22 mouse cellular contexts compared by ENCODE assay signal in genomic region chr7:73886152-73886551, GRCm38 (mm10).
A peak's percentile ranks its signal among the peaks of the same experiment; 100 is the strongest.
DNase-seq lines count a peak whose midpoint lies in the region; ATAC-seq and TF ChIP-seq lines count a peak whose summit lies in the region.
"Had no signal": no experiment of that assay in that cellular context is flagged by ENCODE, and none has a peak within 500 bp of the region (broad histone marks: within the 10 kb centered on the region; RNA-seq: fewer than 3 reads in every experiment).

No protein-coding gene starts in this region.

- peak; percentile 33 for TF ChIP-seq CTCF in layer of hippocampus, adult 2 months (conservative IDR thresholded peaks at IDR 0.05)

- no peak overlapping the region for H3K27ac ChIP-seq in hindbrain, embryonic 10.5 days
- no peak overlapping the region for H3K27ac ChIP-seq in hindbrain, embryonic 16.5 days (ENCODE audit: low read depth, low read length)
- H3K27ac ChIP-seq in layer of hippocampus, adult 2 months: no peak overlapping the region
- H3K27ac ChIP-seq in ES-E14 (ENCODE audit: insufficient read depth, low read depth, low read length, poor library complexity, severe bottlenecking): no peak overlapping the region
- no peak overlapping the region for H3K27ac ChIP-seq in stomach, embryonic 16.5 days (ENCODE audit: low read length)
- H3K27ac ChIP-seq: hindbrain, embryonic 12.5 days; limb, embryonic 15.5 days; liver, embryonic 15.5 days had no signal

- 0 out of 2 replicates have a peak, but pooled peaks cover 5% of the 10 kb centered on the region for H3K27me3 ChIP-seq in hindbrain, embryonic 10.5 days (ENCODE audit: insufficient read depth, poor library complexity, severe bottlenecking)
- H3K27me3 ChIP-seq in hindbrain, embryonic 16.5 days (replicated peaks; ENCODE audit: control insufficient read depth, insufficient read depth, low read length): no peaks in the 10 kb centered on the region
- H3K27me3 ChIP-seq in stomach, embryonic 16.5 days (ENCODE audit: control insufficient read depth, insufficient read depth, low read length): no peaks in the 10 kb centered on the region
- H3K27me3 ChIP-seq: hindbrain, embryonic 12.5 days; limb, embryonic 15.5 days; liver, embryonic 15.5 days had no signal

- WGBS in hindbrain, embryonic 10.5 days: 54% methylated on average over 7 of the region's 7 CpGs
- WGBS in hindbrain, embryonic 16.5 days: 56% methylated on average over 7 of the region's 7 CpGs
- WGBS in stomach, embryonic 16.5 days: 51% methylated on average over 7 of the region's 7 CpGs

- no peak overlapping the region for H3K4me2 ChIP-seq in hindbrain, embryonic 16.5 days (ENCODE audit: low read length)
- H3K4me2 ChIP-seq in stomach, embryonic 16.5 days (ENCODE audit: low read depth, low read length): no peak overlapping the region
- H3K4me2 ChIP-seq: heart, embryonic 11.5 days; hindbrain, embryonic 12.5 days; limb, embryonic 15.5 days; liver, embryonic 15.5 days had no signal

- H3K9ac ChIP-seq in hindbrain, embryonic 16.5 days (ENCODE audit: low read depth, low read length): no peak overlapping the region
- H3K9ac ChIP-seq in ES-E14 (ENCODE audit: insufficient read depth, low read depth, low read length, poor library complexity, severe bottlenecking): no peak overlapping the region
- H3K9ac ChIP-seq in stomach, embryonic 16.5 days (ENCODE audit: low read length): 0 out of 2 replicates have a peak overlapping the region, but pooled peaks have one; percentile 24
- H3K9ac ChIP-seq: hindbrain, embryonic 12.5 days; limb, embryonic 15.5 days; liver, embryonic 15.5 days had no signal

- ATAC-seq in hindbrain, embryonic 16.5 days: no peak
- ATAC-seq in stomach, embryonic 16.5 days (ENCODE audit: insufficient read depth, low FRiP score): no peak
- ATAC-seq: forebrain, embryonic 16.5 days had no signal

- peaks cover 13% of the 10 kb centered on the region; the same call in 1 of the 2 replicates for H3K4me1 ChIP-seq in hindbrain, embryonic 10.5 days (replicated peaks)
- no peaks in the 10 kb centered on the region for H3K4me1 ChIP-seq in hindbrain, embryonic 16.5 days (ENCODE audit: control insufficient read depth, insufficient read depth, low read depth, low read length)
- H3K4me1 ChIP-seq in ES-E14 (ENCODE audit: control insufficient read depth in 2 of 2, insufficient read depth in 2 of 2, low read length in 2 of 2, poor library complexity in 1 of 2): no peaks in the 10 kb centered on the region; a peak in 1 of 4 replicates
- no peaks in the 10 kb centered on the region for H3K4me1 ChIP-seq in stomach, embryonic 16.5 days (ENCODE audit: control insufficient read depth, insufficient read depth, low read length)
- H3K4me1 ChIP-seq: hindbrain, embryonic 12.5 days; limb, embryonic 15.5 days; liver, embryonic 15.5 days had no signal

- no peaks in the 10 kb centered on the region for H3K36me3 ChIP-seq in hindbrain, embryonic 10.5 days
- H3K36me3 ChIP-seq in hindbrain, embryonic 16.5 days (ENCODE audit: control insufficient read depth, insufficient read depth, low read length): no peaks in the 10 kb centered on the region
- H3K36me3 ChIP-seq in ES-E14 (ENCODE audit: control insufficient read depth, insufficient read depth, low read length, poor library complexity, severe bottlenecking): no peaks in the 10 kb centered on the region
- no peaks in the 10 kb centered on the region for H3K36me3 ChIP-seq in stomach, embryonic 16.5 days (ENCODE audit: control insufficient read depth, insufficient read depth, low read length)
- H3K36me3 ChIP-seq: G1E; hindbrain, embryonic 12.5 days; limb, embryonic 15.5 days; liver, embryonic 15.5 days had no signal

- DNase-seq in hindbrain, embryonic 10.5 days (ENCODE audit: low spot score): peak; percentile 3
- DNase-seq in layer of hippocampus, adult 2 months (ENCODE audit: low spot score in 2 of 2): no peak
- no peak for DNase-seq in layer of hippocampus, adult 9-10 months (ENCODE audit: low spot score)
- DNase-seq in ES-E14 (ENCODE audit: low read depth, low spot score) (no peak), MN1 (ENCODE audit: low spot score) (no peak)
- DNase-seq: adrenal gland, postnatal 25 days; cerebellum, adult 11 months; cerebellum, postnatal 14 days; gastrocnemius, postnatal 36 days; heart, postnatal 10 days; kidney, adult 18-20 months; lung, postnatal 4 days; right cerebral cortex, postnatal 4 days had no signal

- in situ Hi-C loops in ES-E14 (cut with MboI; ENCODE audit: low sequenced_read_pairs in 2 of 2, unreplicated experiment in 2 of 2): no loop called here

- H3K4me3 ChIP-seq in hindbrain, embryonic 10.5 days: no peak overlapping the region
- H3K4me3 ChIP-seq in hindbrain, embryonic 16.5 days (ENCODE audit: low read length): no peak overlapping the region
- H3K4me3 ChIP-seq in layer of hippocampus, adult 2 months: no peak overlapping the region
- no peak overlapping the region for H3K4me3 ChIP-seq in ES-E14 (ENCODE audit: insufficient read depth in 1 of 2, low read depth in 1 of 2, low read length in 2 of 2, poor library complexity in 1 of 2, severe bottlenecking in 1 of 2)
- no peak overlapping the region for H3K4me3 ChIP-seq in stomach, embryonic 16.5 days (replicated peaks; ENCODE audit: low read length)
- H3K4me3 ChIP-seq: erythroblast, embryonic 14.5 days; hindbrain, embryonic 12.5 days; limb, embryonic 15.5 days; liver, embryonic 15.5 days had no signal

- no peaks in the 10 kb centered on the region for H3K9me3 ChIP-seq in hindbrain, embryonic 10.5 days
- H3K9me3 ChIP-seq in hindbrain, embryonic 16.5 days (ENCODE audit: control insufficient read depth, low read length): no peaks in the 10 kb centered on the region
- H3K9me3 ChIP-seq in ES-E14 (ENCODE audit: control insufficient read depth, insufficient read depth, low read depth, low read length): no peaks in the 10 kb centered on the region
- H3K9me3 ChIP-seq in stomach, embryonic 16.5 days (replicated peaks; ENCODE audit: control insufficient read depth, low read length): no peaks in the 10 kb centered on the region
- H3K9me3 ChIP-seq: hindbrain, embryonic 12.5 days; limb, embryonic 15.5 days; liver, embryonic 15.5 days had no signal

TF ChIP-seq in ES-E14, 5 proteins besides CTCF, POLR2A, EP300 and RAD21:
- no peak for TF ChIP-seq MAFK (IDR thresholded peaks at IDR 0.05; ENCODE audit: insufficient read depth, low read depth, low read length)
- 0 out of 2 replicates have a peak, but pooled peaks have one; percentile 3 for TF ChIP-seq ZC3H11A (IDR thresholded peaks at IDR 0.05; ENCODE audit: borderline replicate concordance, low read depth, low read length)
